Mouse (Mus musculus): ENCODE data around the gene Nit1.

Gene Nit1

GRCm38 (mm10) chr1:171345225-171346094 is at the start of gene Nit1, which contains the start of gene Pfdn2:
Gene Nit1 (minus strand): TSS chr1:171345646.
Gene Pfdn2 (plus strand): TSS chr1:171345670.
- ATAC-seq (ENCODE audit: insufficient number of reproducible peaks, low FRiP score, low TSS enrichment), result peak; percentile 88

DNA sequence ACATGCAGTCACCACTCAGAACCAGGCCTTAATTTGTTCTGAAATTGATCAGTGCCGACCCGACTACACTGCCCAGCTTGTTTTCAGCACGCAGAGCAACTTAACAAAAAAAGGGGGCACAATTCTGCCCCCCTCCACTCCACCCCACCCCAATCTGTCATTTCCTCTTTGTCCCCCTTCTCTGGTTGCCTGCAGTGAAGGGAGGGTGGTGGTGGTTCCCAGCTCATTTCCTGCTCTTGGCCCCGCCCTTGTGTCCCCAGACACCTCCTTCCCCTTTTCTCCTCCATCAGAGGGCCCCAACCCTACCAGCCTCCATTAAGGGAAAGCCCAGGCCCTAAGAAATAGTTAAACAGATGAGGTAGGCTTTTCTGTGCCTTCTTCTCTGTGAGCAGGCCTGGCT is 44.7 kb upstream of the Nit1 start:
- ATAC-seq (ENCODE audit: insufficient number of reproducible peaks, low FRiP score, low TSS enrichment), result no peak

DNA sequence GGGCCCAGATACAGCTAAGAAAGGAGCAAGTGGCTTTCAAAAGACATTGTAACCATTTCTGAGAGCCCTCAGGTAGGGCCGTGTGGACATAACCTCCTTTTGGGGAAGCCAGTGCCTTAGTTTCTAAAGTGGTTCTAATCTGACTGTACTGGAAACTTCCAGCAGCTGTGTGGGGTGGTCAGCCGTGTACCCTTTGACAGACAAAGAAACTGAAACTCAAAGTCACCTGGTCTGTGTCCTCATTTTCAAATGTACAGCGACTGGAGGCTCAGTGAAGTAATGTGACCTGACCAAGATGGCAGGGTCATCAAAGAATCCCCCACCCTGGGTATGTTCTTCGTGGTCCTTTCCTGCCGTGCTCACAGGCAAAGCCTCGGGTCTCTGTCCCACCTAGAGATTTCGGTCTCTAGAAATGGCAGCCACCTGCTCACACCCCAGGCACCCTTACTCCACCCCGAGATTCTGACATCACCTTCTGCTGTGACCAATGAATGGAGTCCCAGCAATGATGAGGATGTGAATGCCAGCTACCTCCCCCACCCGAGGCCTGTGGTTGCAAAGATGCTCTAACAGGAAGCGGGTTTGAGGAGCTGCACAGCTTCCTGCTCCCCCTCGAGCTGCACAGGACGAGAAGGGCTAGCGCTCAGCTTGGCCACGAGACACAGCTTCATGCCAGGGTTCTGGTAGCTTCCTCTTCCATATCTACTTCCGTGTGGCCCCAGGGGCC is 43.1 kb upstream of the Nit1 start, which contains the start of gene Arhgap30:
Arhgap30 (plus strand) TSS at position 579 of the 727 bp plus-strand sequence.
- no peak for ATAC-seq (ENCODE audit: insufficient number of reproducible peaks, low FRiP score, low TSS enrichment)

GRCm38 (mm10) chr1:171387099-171387498 is 41.7 kb upstream of the Nit1 start:
- ATAC-seq (ENCODE audit: insufficient number of reproducible peaks, low FRiP score, low TSS enrichment), result no peak

DNA sequence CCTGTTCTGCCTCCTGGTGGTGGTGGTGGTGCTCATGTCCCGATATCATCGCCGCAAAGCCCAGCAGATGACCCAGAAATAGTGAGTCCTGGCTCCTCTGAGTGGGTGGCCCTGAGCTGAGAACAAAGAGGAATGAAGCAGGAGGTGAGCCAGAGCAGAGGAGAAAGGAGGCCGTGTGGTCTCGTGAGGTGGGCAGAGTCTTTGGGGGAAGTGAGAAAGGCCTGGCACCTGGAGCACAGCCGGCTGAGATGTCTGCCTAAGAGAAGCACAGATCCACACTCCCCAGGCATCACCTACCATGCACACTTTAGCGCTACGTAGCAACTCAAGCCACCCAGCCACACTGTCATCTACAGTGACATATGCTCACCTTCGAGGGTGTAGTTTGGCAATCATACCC is 39.7 kb upstream of the Nit1 start:
- no peak for ATAC-seq (ENCODE audit: insufficient number of reproducible peaks, low FRiP score, low TSS enrichment)

DNA sequence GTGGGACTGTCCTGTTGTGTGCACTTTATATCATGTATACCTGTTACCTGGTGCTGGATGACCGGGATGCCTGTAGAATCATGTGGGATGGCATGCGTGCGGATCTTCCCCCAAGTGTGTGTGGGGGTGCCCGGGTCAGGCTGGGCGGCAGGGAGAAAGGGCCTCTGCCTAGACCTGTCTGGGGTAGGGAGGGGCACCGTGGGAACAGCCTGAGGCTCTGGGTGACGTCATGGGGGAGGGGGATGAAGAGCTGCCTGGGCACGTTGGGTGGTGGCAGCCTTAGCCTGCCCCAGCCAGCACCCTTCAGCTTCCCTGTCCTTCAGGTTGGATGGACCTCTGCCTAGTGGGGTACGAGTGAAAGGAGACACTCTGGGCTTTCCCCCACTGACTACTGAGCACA is 38.9 kb upstream of the Nit1 start:
- no peak for ATAC-seq (ENCODE audit: insufficient number of reproducible peaks, low FRiP score, low TSS enrichment)

- ATAC-seq (ENCODE audit: insufficient number of reproducible peaks, low FRiP score, low TSS enrichment), result no peak
These were observed 36.7 kb upstream of the Nit1 start for GRCm38 (mm10) chr1:171382096-171382620.

DNA sequence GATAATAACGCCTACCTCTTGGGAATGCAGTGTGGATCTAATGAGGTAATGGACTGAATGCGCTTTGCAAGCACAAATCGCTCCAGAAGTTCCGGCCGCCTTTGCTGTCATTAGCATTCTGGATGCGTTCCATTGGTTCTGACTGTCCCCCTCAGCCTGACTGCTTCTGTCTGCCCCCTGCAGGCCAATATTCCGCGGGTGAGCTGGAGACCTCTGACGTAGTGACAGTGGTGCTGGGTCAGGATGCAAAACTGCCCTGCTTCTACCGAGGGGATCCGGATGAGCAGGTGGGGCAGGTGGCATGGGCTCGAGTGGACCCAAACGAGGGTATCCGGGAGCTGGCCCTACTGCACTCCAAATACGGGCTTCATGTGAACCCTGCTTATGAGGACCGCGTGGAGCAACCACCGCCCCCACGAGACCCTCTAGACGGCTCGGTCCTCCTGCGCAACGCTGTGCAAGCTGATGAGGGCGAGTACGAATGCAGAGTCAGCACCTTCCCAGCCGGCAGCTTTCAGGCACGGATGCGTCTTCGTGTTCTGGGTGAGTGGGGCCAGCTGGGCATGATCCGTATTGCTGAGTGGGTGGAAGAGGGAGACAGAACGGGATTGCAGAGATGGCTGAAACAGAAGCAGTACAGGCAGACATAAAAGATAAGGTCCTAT is 34.6 kb upstream of the Nit1 start:
- peak; percentile 84 for ATAC-seq (ENCODE audit: insufficient number of reproducible peaks, low FRiP score, low TSS enrichment)

DNA sequence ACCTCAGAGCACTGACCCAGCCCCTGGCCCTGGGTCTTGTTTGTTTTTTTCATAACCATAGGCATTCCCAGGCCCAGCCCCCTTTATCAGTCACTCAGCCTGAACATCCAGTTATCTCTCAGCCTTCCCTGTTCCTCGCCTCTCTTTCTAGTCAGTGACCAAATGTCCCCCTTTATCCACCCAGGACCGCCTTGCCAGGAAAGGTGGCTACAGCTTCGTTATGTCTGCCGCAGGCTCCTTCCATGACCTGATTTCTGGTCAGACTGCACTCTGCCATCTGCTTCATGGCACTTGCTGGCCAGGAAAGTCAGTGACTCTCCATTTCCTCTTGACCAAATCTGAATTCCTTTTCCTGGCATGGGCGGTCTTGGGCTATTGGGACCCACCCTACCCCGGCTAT is 32.9 kb upstream of the Nit1 start:
- peak; percentile 62 for ATAC-seq (ENCODE audit: insufficient number of reproducible peaks, low FRiP score, low TSS enrichment)

GRCm38 (mm10) chr1:171375646-171376097 is 30.2 kb upstream of the Nit1 start:
- no peak for ATAC-seq (ENCODE audit: insufficient number of reproducible peaks, low FRiP score, low TSS enrichment)

DNA sequence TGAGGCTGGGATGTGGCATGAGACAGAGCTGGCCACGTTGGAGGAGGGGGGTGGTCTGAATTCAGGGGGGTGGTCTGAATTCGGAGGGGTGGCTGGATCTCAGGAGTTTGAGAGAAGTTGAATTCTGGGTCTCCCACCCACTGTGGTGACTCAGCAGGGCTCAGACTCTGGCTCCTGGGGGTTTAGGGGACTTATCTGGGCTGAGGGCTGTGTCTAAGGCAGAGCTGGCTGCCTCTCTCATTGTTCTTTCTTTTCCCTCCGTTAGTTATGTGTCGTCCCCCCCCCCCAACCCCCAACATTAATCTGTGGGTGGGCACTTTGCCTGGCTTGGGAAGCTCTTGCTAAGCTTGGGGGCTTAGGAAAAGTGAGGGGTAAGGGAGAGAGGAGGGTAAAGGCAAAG is 28.5 kb upstream of the Nit1 start:
- ATAC-seq (ENCODE audit: insufficient number of reproducible peaks, low FRiP score, low TSS enrichment), result no peak

DNA sequence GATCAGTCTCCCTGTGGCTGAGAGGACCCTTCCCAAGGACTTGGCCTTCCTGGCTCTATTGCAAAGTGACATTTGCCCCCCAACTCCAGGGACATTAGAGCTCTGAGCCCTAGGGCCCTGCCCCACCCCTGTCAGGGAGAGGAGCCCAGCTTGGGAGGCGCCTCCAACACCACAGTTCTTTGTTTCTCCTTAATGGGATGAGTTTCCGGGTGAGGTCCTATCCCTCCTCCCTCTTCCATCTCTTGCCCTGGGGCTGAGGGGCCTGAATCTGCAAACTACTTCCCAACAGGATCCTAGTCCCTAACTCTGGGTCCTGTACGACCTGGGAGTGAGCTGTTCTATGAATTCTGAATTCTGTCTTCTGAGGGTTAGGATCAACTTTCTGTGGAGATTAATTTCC is 27.4 kb upstream of the Nit1 start:
- ATAC-seq (ENCODE audit: insufficient number of reproducible peaks, low FRiP score, low TSS enrichment), result no peak

GRCm38 (mm10) chr1:171369845-171370556 is 24.6 kb upstream of the Nit1 start, which contains the start of gene Nectin4:
Gene Nectin4 (plus strand): TSS chr1:171370099.
- ATAC-seq (ENCODE audit: insufficient number of reproducible peaks, low FRiP score, low TSS enrichment), result no peak

DNA sequence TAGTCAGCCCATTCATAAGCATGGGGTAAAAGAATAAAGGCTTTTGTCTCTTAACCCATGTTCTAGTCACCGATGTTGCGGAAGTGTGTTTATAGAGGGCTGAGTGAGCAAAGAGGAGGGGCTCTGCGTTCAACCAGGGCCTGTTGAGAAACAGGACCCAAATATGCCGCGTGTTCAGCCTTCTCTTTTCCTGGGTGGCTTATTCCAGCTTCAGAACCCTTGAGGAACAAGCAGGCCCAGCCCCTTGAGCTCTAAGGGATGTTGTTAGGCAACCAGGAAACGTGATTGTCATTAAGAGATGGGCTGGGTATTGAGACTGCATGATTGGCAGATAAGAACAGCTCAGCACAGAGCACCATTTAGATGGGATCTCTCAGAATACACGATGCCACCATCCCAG is 20.5 kb upstream of the Nit1 start:
- no peak for ATAC-seq (ENCODE audit: insufficient number of reproducible peaks, low FRiP score, low TSS enrichment)

DNA sequence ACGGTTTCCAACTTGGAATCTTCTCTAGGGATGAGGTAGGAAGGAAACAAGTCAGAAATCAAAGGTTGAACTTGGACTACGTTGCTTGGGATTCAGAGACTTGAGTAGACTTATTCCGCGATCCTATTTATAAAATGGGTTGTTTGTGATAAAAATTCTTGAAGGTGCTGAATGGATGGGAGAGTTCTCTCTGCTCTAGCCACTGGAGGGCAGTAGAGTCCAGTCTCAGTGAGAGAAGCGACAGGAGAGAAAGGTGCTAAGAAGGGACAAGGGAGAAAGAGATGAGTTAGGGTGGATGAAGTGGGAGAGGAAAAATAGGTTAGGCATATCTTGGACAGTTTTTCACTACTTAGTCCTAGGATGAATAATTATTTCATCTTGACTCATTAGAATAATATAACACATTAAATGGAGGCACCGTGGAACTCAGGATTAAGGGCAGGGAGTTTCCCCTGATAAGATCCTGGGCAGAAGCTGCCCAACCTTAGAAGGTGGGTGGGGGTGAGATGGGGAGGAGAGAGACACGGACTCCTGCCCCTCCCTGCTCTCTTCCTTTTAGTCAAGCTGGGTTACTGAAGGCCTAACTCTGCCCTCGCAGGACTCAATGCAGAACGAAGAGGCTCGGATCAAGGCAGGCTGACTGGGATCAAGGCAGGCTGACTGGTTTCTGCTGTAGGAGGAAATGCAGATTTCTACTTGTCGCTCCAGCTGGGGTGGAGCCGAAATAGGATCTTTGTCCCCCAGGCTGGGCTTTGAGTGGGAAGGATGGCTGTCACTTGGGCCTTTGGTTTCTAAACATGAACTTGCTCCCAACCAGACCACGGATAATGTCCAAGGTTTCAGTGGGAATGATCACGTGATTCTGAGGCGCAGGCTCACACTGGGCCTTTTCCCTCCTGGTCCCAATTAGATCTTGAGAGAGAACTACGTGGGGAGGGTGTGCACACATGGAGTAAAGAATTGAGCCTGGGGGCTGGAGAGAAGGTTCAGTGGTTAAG is 16.0 kb upstream of the Nit1 start:
- peak; percentile 71 for ATAC-seq (ENCODE audit: insufficient number of reproducible peaks, low FRiP score, low TSS enrichment)

DNA sequence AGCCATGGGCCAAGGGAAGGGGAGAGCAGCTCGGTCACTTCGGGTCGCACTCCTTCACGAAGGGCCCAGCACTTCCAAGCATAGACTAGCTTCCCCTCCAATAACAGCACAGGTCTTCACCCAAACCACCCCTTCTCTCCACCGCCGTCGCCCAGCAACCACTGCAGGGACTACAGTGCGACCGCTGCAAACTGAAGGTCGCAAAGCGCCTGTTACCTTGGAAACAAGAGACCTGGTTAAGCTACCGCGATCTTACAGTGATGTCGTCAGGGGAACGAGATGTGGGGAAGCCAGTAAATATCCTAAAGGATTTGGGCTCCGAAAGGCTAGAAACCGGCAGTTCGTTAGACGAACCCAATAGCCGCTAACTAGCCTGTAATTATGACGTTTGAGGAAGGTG is 15.2 kb upstream of the Nit1 start, which contains the start of gene Klhdc9:
Klhdc9 (minus strand) TSS at position 143 of the 400 bp plus-strand sequence.
- ATAC-seq (ENCODE audit: insufficient number of reproducible peaks, low FRiP score, low TSS enrichment), result peak; percentile 89

DNA sequence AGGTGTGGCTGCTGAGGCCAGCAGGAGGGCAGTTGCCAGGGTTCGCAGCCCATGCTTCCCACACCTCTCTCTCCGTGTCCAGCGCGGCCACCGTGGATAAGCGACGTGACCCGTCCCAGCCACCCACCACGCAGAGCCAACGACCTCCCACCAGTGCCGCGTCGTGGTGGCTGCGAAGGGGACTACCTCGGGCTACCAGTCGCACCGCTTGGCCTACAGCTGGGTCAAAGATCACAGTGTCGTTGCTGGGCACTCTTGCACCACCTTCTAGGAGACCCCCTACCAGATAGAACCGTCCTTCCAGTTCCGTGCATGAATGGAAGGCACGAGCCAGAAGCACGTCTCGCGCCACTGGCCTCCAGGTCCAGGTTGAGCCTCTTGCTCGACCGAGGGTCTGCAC is 14.8 kb upstream of the Nit1 start:
- ATAC-seq (ENCODE audit: insufficient number of reproducible peaks, low FRiP score, low TSS enrichment), result peak; percentile 7

DNA sequence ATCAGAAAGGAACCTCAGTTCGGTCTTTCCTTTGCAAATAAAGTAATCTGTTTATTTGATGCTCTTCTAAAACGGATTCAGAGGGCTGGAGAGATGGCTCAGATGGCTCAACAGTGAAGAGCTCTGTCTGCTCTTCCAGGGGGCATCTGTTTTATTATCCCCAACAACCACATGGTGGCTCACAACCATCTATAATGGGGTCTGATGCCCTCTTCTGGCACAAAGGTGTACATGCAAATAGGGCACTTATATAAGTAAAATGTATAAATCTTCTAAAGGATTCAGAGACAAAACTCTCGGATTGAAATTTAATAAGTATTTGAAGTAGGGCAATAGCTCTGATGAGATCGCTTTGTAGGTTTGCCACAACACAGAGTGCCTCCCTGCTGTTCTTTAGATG is 13.0 kb upstream of the Nit1 start:
- no peak for ATAC-seq (ENCODE audit: insufficient number of reproducible peaks, low FRiP score, low TSS enrichment)

GRCm38 (mm10) chr1:171356814-171357213 is 11.4 kb upstream of the Nit1 start:
- ATAC-seq (ENCODE audit: insufficient number of reproducible peaks, low FRiP score, low TSS enrichment), result no peak
